Mouse (Mus musculus): Measurements from ENCODE around the gene Tenm3.

The Tenm3 gene

GRCm38 (mm10) chr8:48843931-48844285 lies at the start of gene Tenm3:
Gene Tenm3, minus strand, starts transcription at chr8:48843951.
- DNase-seq (ENCODE audit: low read depth, low spot score), result no peak

GRCm38 (mm10) chr8:48890216-48890765 lies 46.5 kb upstream of the Tenm3 start:
- no peak for DNase-seq (ENCODE audit: low read depth, low spot score)

GRCm38 (mm10) chr8:48884270-48884669 lies 40.5 kb upstream of the Tenm3 start:
- DNase-seq (ENCODE audit: low read depth, low spot score), result no peak

GRCm38 (mm10) chr8:48880585-48880984 lies 36.8 kb upstream of the Tenm3 start:
- DNase-seq (ENCODE audit: low read depth, low spot score), result no peak

GRCm38 (mm10) chr8:48865972-48866371 lies 22.2 kb upstream of the Tenm3 start:
- no peak for DNase-seq (ENCODE audit: low read depth, low spot score)

- DNase-seq (ENCODE audit: low read depth, low spot score), result no peak
Observed at GRCm38 (mm10) chr8:48865485-48865884, 21.7 kb upstream of the Tenm3 start.

GRCm38 (mm10) chr8:48850223-48851010 lies 6.7 kb upstream of the Tenm3 start:
- DNase-seq (ENCODE audit: low read depth, low spot score), result no peak

- no peak for DNase-seq (ENCODE audit: low read depth, low spot score)
Observed at GRCm38 (mm10) chr8:48849091-48849616, 5.4 kb upstream of the Tenm3 start.

GRCm38 (mm10) chr8:48844961-48845360 lies 1.2 kb upstream of the Tenm3 start:
- no peak for DNase-seq (ENCODE audit: low read depth, low spot score)

- no peak for DNase-seq (ENCODE audit: low read depth, low spot score)
Observed at GRCm38 (mm10) chr8:48844370-48844905, 687 bp upstream of the Tenm3 start.

- DNase-seq (ENCODE audit: low read depth, low spot score), result no peak
Observed at GRCm38 (mm10) chr8:48842991-48843930, 490 bp downstream of the Tenm3 start.

GRCm38 (mm10) chr8:48842516-48842990 lies 1.2 kb downstream of the Tenm3 start:
- no peak for DNase-seq (ENCODE audit: low read depth, low spot score)

GRCm38 (mm10) chr8:48842035-48842434 lies 1.7 kb downstream of the Tenm3 start:
- no peak for DNase-seq (ENCODE audit: low read depth, low spot score)

GRCm38 (mm10) chr8:48835745-48836144 lies 8.0 kb downstream of the Tenm3 start:
- no peak for DNase-seq (ENCODE audit: low read depth, low spot score)

GRCm38 (mm10) chr8:48827454-48827853 lies 16.3 kb downstream of the Tenm3 start:
- DNase-seq (ENCODE audit: low read depth, low spot score), result no peak

GRCm38 (mm10) chr8:48825666-48826065 lies 18.1 kb downstream of the Tenm3 start:
- no peak for DNase-seq (ENCODE audit: low read depth, low spot score)

GRCm38 (mm10) chr8:48822291-48822690 lies 21.5 kb downstream of the Tenm3 start:
- DNase-seq (ENCODE audit: low read depth, low spot score), result no peak

- DNase-seq (ENCODE audit: low read depth, low spot score), result no peak
Observed at GRCm38 (mm10) chr8:48819962-48820361, 23.8 kb downstream of the Tenm3 start.

GRCm38 (mm10) chr8:48819348-48819747 lies 24.4 kb downstream of the Tenm3 start:
- no peak for DNase-seq (ENCODE audit: low read depth, low spot score)

GRCm38 (mm10) chr8:48816941-48817340 lies 26.8 kb downstream of the Tenm3 start:
- no peak for DNase-seq (ENCODE audit: low read depth, low spot score)

- no peak for DNase-seq (ENCODE audit: low read depth, low spot score)
Observed at GRCm38 (mm10) chr8:48812196-48812741, 31.5 kb downstream of the Tenm3 start.

All from A20 (cell line).